Mouse (Mus musculus) megakaryocyte, embryonic 14.5 days (primary cell): ENCODE measurements around the gene Asgr2. TPM values are rescaled to one million over a fixed set of nuclear protein-coding genes. Genes with fewer than 3 reads are reported as not detected.
"Not testable (repeated sequence)": the region's sequence is repeated elsewhere in the genome, so short reads cannot be mapped to it uniquely, and the experiment has no call there.

Source experiments
- H3K27me3 ChIP-seq: replicated peaks from 2 replicates; pipeline ENCODE3; 2012; ENCODE audit warnings: inconsistent platforms
- H3K36me3 ChIP-seq: replicated peaks from 2 replicates; pipeline ENCODE3; 2012; ENCODE audit warnings: low read length, inconsistent platforms, mixed read lengths
- H3K4me1 ChIP-seq: 2 replicates; pipeline ENCODE4 v1.6.1; 2012; ENCODE audit warnings: inconsistent platforms
- H3K4me3 ChIP-seq: replicated peaks from 2 replicates; pipeline ENCODE3; 2012; ENCODE audit warnings: moderate library complexity, mild to moderate bottlenecking, inconsistent platforms
- H3K9me3 ChIP-seq: 2 replicates; pipeline ENCODE4 v1.6.1; 2012; ENCODE audit warnings: inconsistent platforms
- FLI1 ChIP-seq: IDR thresholded peaks from 2 replicates; pipeline ENCODE4 v1.6.1; 2012; ENCODE audit warnings: low read length, inconsistent platforms, mixed read lengths
- GATA1 ChIP-seq: IDR thresholded peaks from 3 replicates; pipeline ENCODE4 v1.6.1; 2012; ENCODE audit warnings: mixed read lengths, low read length, inconsistent platforms, borderline replicate concordance
- polyA plus RNA-seq: library from polyadenylated mRNA; stranded (reverse); fragments of >175 nt; gene quantifications from 2 replicates; pipeline ENCODE4 v1.2.3, GENCODE M21; 2012; ENCODE audit warnings: low replicate concordance; ENCODE audit not compliant: insufficient read depth

Gene Asgr2
- polyA plus RNA-seq, 1 experiment, result 0.09 TPM

DNA sequence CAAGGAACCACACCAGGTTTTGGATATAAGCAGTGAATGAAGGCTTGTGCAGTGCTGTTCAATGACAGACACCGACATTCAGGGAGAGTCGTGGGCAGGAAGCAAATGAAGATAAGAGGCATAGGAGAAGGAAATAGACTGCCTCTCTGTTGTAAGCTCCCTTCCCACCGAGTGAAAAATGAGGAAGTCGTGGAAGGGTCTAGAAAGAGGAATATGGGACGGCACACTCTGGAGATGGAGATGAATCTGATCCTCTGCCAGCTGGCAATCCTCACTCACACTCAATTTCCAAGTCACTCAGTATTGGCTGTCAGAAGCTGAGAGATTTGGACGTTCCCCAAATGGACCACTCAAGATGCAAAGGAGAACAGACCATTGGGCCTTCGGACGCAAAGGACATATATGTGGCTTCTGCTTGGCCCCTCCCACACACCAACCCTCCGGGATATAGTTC, 37.5 kb downstream of the Asgr2 start, which contains the start of gene Mgl2:
Mgl2 (plus strand) TSS at position 404 of the 454 bp plus-strand sequence.
- H3K36me3 ChIP-seq, result no peaks in the 10 kb centered on the region
- no peaks in the 10 kb centered on the region for H3K9me3 ChIP-seq
- peaks cover 25% of the 10 kb centered on the region for H3K27me3 ChIP-seq
- no peak within 1 kb of the TSS for H3K4me3 ChIP-seq
- no peak for TF ChIP-seq GATA1
- TF ChIP-seq FLI1, result no peak
- peaks cover 16% of the 10 kb centered on the region for H3K4me1 ChIP-seq

DNA sequence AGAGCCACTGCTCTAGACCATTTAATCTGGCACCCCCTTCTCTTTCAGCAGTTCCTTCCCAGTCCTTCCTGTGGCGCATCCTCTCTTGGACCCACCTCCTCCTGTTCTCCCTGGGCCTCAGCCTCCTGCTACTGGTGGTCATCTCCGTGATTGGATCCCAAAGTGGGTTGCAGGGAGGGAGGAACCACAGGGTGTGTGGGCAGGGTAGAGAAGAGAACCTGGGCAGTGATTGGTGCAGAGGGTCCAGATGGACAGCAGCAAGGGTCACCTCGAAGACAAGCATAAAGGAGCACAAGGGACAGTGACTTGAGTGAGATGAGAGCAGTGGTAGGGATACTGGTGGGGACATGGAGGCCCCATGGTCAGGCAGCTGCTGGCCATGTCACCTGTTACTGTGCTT, 42.6 kb downstream of the Asgr2 start:
- not testable (repeated sequence) for H3K4me3 ChIP-seq, H3K4me1 ChIP-seq, H3K9me3 ChIP-seq, H3K36me3 ChIP-seq
- peaks cover 44% of the 10 kb centered on the region for H3K27me3 ChIP-seq

DNA sequence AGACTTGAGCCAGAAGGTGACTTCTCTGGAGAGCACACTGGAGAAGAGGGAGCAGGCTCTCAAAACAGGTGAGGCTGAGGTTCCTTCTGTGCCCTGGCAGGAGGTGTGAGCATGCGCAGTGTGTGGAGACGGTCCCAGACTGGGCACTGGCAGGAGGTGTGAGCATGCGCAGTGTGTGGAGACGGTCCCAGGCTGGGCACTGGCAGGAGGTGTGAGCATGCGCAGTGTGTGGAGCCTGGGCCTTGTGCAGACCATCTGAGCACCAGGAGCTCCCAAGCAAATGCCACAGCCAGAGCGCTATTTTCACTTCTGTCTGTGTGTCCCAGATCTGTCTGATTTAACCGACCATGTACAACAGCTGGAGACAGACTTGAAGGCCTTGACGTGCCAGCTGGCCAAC, 43.5 kb downstream of the Asgr2 start:
- not testable (repeated sequence) for H3K4me3 ChIP-seq, H3K36me3 ChIP-seq, H3K4me1 ChIP-seq, H3K9me3 ChIP-seq
- peaks cover 45% of the 10 kb centered on the region for H3K27me3 ChIP-seq

DNA sequence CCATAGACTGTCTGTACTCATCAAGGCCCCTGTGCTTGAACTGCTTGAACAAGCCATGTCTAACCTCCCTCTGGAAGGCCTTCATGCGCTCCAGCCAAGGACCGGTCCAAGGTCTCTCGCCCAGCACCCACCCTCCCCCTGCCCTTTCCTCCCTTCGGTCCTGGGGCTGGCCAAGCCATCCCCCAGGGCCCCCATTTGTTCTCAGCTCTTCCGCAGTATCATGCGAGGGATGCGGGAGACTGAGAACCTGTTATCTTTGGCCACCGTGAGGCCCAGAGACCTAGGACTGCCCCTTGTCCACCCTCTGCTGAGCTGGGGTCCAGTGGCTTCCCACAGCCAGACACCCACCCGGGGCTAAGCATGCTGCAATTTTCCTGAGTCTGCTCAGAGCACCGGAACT, 46.7 kb downstream of the Asgr2 start:
- no peaks in the 10 kb centered on the region for H3K9me3 ChIP-seq

GRCm38 (mm10) chr11:70151072-70151471, 58.6 kb downstream of the Asgr2 start:
- Histone ChIP-seq H3K4me1 (no peaks in the 10 kb centered on the region), H3K36me3 (no peaks in the 10 kb centered on the region), H3K4me3 (no peak overlapping the region), H3K27me3 (peaks cover 18% of the 10 kb centered on the region), H3K9me3 (no peaks in the 10 kb centered on the region)
- no peak for TF ChIP-seq FLI1
- no peak for TF ChIP-seq GATA1

More for the DNA sequence above, 46.7 kb downstream of the Asgr2 start:
- no peak for TF ChIP-seq GATA1
- TF ChIP-seq FLI1, result no peak
- no peak overlapping the region for H3K4me3 ChIP-seq
- no peaks in the 10 kb centered on the region for H3K4me1 ChIP-seq
- H3K36me3 ChIP-seq, result no peaks in the 10 kb centered on the region
- peaks cover 36% of the 10 kb centered on the region for H3K27me3 ChIP-seq

Other genes with a start within 250 kb of the Asgr2 start
- gene Plscr3, start 246.3 kb upstream of the Asgr2 start, polyA plus RNA-seq, result 41.3 and 79.4 TPM in 2 replicates
- not detected in 2 replicates for gene Tnk1, start 233.9 kb upstream of the Asgr2 start, polyA plus RNA-seq
- not detected in 2 replicates for gene Tmem95, start 214.6 kb upstream of the Asgr2 start, polyA plus RNA-seq
- gene Kctd11, start 211.2 kb upstream of the Asgr2 start, polyA plus RNA-seq, result 0.98 TPM in 1 of 2 replicates, not detected in the other
- 47.6 and 58.4 TPM in 2 replicates for gene Acap1, start 197.1 kb upstream of the Asgr2 start, polyA plus RNA-seq
- gene 2810408A11Rik, start 191.7 kb upstream of the Asgr2 start, polyA plus RNA-seq, result 0.25 TPM in 1 of 2 replicates, not detected in the other
- gene Neurl4, start 191.6 kb upstream of the Asgr2 start, polyA plus RNA-seq, result 17.6 and 26.8 TPM in 2 replicates
- gene Gps2, start 178.8 kb upstream of the Asgr2 start, polyA plus RNA-seq, result 116 and 124 TPM in 2 replicates
- gene Eif5a, start 170.7 kb upstream of the Asgr2 start, polyA plus RNA-seq, result 2,079 and 2,119 TPM in 2 replicates
- gene Ybx2, start 156.8 kb upstream of the Asgr2 start, polyA plus RNA-seq, result 0.75 TPM in 1 of 2 replicates, not detected in the other
- gene Slc2a4, start 144.5 kb upstream of the Asgr2 start, polyA plus RNA-seq, result not detected in 2 replicates
- gene Cldn7, start 127.9 kb upstream of the Asgr2 start, polyA plus RNA-seq, result not detected in 2 replicates
- gene Ctdnep1, start 111.5 kb upstream of the Asgr2 start, polyA plus RNA-seq, result 289 and 291 TPM in 2 replicates
- 11.0 TPM in 1 of 2 replicates, not detected in the other for gene Elp5, start 110.1 kb upstream of the Asgr2 start, polyA plus RNA-seq
- gene Gabarap, start 101.5 kb upstream of the Asgr2 start, polyA plus RNA-seq, result 495 and 977 TPM in 2 replicates
- gene Phf23, start 96.9 kb upstream of the Asgr2 start, polyA plus RNA-seq, result 24.1 and 85.6 TPM in 2 replicates
- gene Dvl2, start 92.0 kb upstream of the Asgr2 start, polyA plus RNA-seq, result 28.6 and 64.4 TPM in 2 replicates
- gene Acadvl, start 77.2 kb upstream of the Asgr2 start, polyA plus RNA-seq, result 12.7 and 34.2 TPM in 2 replicates
- 16.1 and 22.0 TPM in 2 replicates for gene Dlg4, start 75.7 kb upstream of the Asgr2 start, polyA plus RNA-seq
- gene Asgr1, start 38.6 kb upstream of the Asgr2 start, polyA plus RNA-seq, result 0.36 TPM in 1 of 2 replicates, not detected in the other
- gene Mgl2, start 37.7 kb downstream of the Asgr2 start, polyA plus RNA-seq, result not detected in 2 replicates
- gene Clec10a, start 63.6 kb downstream of the Asgr2 start, polyA plus RNA-seq, result 0.93 TPM in 1 of 2 replicates, not detected in the other
- not detected in 2 replicates for gene Slc16a11, start 120.1 kb downstream of the Asgr2 start, polyA plus RNA-seq
- 5.3 and 8.1 TPM in 2 replicates for gene Slc16a13, start 128.4 kb downstream of the Asgr2 start, polyA plus RNA-seq
- gene Bcl6b, start 137.2 kb downstream of the Asgr2 start, polyA plus RNA-seq, result not detected in 2 replicates
- 169 and 210 TPM in 2 replicates for gene 0610010K14Rik, start 145.3 kb downstream of the Asgr2 start, polyA plus RNA-seq
- gene Gm21988, start 147.2 kb downstream of the Asgr2 start, polyA plus RNA-seq, result 25.7 and 41.9 TPM in 2 replicates
- 869 and 1,064 TPM in 2 replicates for gene Rnasek, start 147.2 kb downstream of the Asgr2 start, polyA plus RNA-seq
- gene Alox12, start 162.7 kb downstream of the Asgr2 start, polyA plus RNA-seq, result 66.3 and 164 TPM in 2 replicates
- gene Alox12e, start 230.0 kb downstream of the Asgr2 start, polyA plus RNA-seq, result 0.03 TPM in 1 of 2 replicates, not detected in the other